Mouse (Mus musculus): ENCODE data around the gene Abcf3. TPM values are rescaled to one million over a fixed set of nuclear protein-coding genes. Genes with fewer than 3 reads are reported as not detected.

The Abcf3 gene
- polyA plus RNA-seq, 2 experiments, result 56.0 to 61.8 TPM

GRCm38 (mm10) chr16:20528779-20529178, 19.6 kb upstream of the Abcf3 start:
- no peak overlapping the region for H3K27ac ChIP-seq (replicated peaks; ENCODE audit: low read depth, low read length)
- WGBS, result 88% methylated on average over 5 of the region's 5 CpGs
- no peak overlapping the region for H3K4me2 ChIP-seq (replicated peaks; ENCODE audit: low read depth, low read length, severe bottlenecking)
- DNase-seq (ENCODE audit: low spot score), result no peak
- peaks cover 92% of the 10 kb centered on the region for H3K36me3 ChIP-seq (ENCODE audit: control insufficient read depth, insufficient read depth, low read length)
- H3K9me3 ChIP-seq (ENCODE audit: control insufficient read depth, low read length), result no peaks in the 10 kb centered on the region
- TF ChIP-seq POLR2A (IDR thresholded peaks at IDR 0.05; ENCODE audit: borderline replicate concordance, extremely low read depth, insufficient read depth, insufficient read length), result no peak
- H3K4me1 ChIP-seq (ENCODE audit: control insufficient read depth, insufficient read depth, low read length), result no peaks in the 10 kb centered on the region
- H3K9ac ChIP-seq (ENCODE audit: low read depth, low read length, severe bottlenecking), result no peak overlapping the region
- no peak for ATAC-seq (ENCODE audit: low FRiP score, low read depth)
- no peak overlapping the region for H3K4me3 ChIP-seq (replicated peaks; ENCODE audit: low read length)
- no peaks in the 10 kb centered on the region for H3K27me3 ChIP-seq (ENCODE audit: control insufficient read depth, insufficient read depth, low read length)

GRCm38 (mm10) chr16:20529375-20529774, 19.0 kb upstream of the Abcf3 start:
- H3K9me3 ChIP-seq (ENCODE audit: control insufficient read depth, low read length), result no peaks in the 10 kb centered on the region
- H3K36me3 ChIP-seq (ENCODE audit: control insufficient read depth, insufficient read depth, low read length), result peaks cover 86% of the 10 kb centered on the region

DNA sequence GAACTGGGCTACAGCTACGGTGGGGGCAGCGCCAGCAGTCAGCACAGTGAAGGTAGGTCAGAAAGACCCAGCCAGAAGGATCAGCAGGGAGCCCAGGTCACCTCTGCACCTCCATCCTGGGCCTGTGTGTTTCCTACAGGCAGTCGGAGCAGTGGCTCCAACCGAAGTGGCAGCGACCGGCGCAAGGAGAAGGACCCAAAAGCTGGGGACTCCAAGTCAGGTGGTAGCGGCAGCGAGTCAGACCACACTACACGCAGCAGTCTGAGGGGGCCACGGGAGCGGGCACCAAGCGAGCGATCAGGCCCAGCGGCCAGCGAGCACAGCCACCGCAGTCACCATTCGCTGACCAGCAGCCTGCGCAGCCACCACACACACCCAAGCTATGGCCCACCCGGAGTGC, 17.4 kb upstream of the Abcf3 start:
- Histone ChIP-seq H3K36me3 (ENCODE audit: control insufficient read depth, insufficient read depth, low read length) (peaks cover 72% of the 10 kb centered on the region), H3K27me3 (ENCODE audit: control insufficient read depth, insufficient read depth, low read length) (no peaks in the 10 kb centered on the region), H3K4me3 (replicated peaks; ENCODE audit: low read length) (no peak overlapping the region), H3K9ac (ENCODE audit: low read depth, low read length, severe bottlenecking) (no peak overlapping the region), H3K4me2 (replicated peaks; ENCODE audit: low read depth, low read length, severe bottlenecking) (no peak overlapping the region), H3K9me3 (ENCODE audit: control insufficient read depth, low read length) (no peaks in the 10 kb centered on the region), H3K27ac (replicated peaks; ENCODE audit: low read depth, low read length) (no peak overlapping the region), H3K4me1 (ENCODE audit: control insufficient read depth, insufficient read depth, low read length) (peaks cover under 1% of the 10 kb centered on the region; the same call in 1 of the 2 replicates)
- TF ChIP-seq POLR2A (IDR thresholded peaks at IDR 0.05; ENCODE audit: borderline replicate concordance, extremely low read depth, insufficient read depth, insufficient read length), result no peak
- WGBS, result 97% methylated on average over 20 of the region's 20 CpGs
- DNase-seq (ENCODE audit: low spot score), result no peak
- ATAC-seq (ENCODE audit: low FRiP score, low read depth), result no peak

More at GRCm38 (mm10) chr16:20529375-20529774, 19.0 kb upstream of the Abcf3 start:
- Histone ChIP-seq H3K4me1 (ENCODE audit: control insufficient read depth, insufficient read depth, low read length) (no peaks in the 10 kb centered on the region), H3K4me2 (replicated peaks; ENCODE audit: low read depth, low read length, severe bottlenecking) (no peak overlapping the region), H3K27me3 (ENCODE audit: control insufficient read depth, insufficient read depth, low read length) (no peaks in the 10 kb centered on the region), H3K9ac (ENCODE audit: low read depth, low read length, severe bottlenecking) (no peak overlapping the region), H3K4me3 (replicated peaks; ENCODE audit: low read length) (no peak overlapping the region), H3K27ac (replicated peaks; ENCODE audit: low read depth, low read length) (no peak overlapping the region)
- ATAC-seq (ENCODE audit: low FRiP score, low read depth) (no peak), DNase-seq (ENCODE audit: low spot score) (no peak)
- 92% methylated on average over 1 of the region's 1 CpGs for WGBS
- no peak for TF ChIP-seq POLR2A (IDR thresholded peaks at IDR 0.05; ENCODE audit: borderline replicate concordance, extremely low read depth, insufficient read depth, insufficient read length)

DNA sequence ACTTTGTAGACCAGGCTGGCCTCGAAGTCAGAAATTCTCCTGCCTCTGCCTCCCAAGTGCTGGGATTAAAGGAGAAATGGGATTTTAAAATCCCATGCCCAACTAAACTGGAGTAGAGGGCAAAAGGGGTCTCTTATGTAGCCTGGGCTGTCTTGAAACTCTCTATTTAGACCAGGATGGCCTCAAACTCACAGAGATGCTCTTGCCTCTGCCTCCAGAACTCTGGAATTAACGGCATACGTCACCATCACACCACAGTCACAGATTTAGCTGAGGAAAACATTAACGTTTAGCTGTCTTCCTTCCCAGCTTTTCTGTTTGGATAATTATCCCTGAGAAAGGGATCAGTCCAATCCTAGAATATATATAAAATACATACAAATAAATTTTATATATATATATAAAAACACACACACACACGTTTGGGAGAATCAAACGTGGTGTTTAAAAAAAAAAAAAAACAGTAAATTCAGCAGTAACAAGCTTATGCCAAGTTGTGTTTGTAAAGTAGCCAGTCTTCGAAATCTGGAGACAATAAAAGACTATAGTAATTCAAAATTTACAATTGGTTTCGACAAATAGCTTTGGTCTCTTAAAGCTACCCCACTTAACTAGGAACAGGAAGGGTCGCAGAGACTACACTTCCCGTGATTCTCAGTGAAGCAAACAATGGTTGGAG, 13.6 kb upstream of the Abcf3 start:
- DNase-seq (ENCODE audit: low spot score) (no peak), ATAC-seq (ENCODE audit: low FRiP score, low read depth) (no peak)
- Histone ChIP-seq H3K4me1 (ENCODE audit: control insufficient read depth, insufficient read depth, low read length) (peaks cover 19% of the 10 kb centered on the region), H3K9ac (ENCODE audit: low read depth, low read length, severe bottlenecking) (no peak overlapping the region), H3K9me3 (ENCODE audit: control insufficient read depth, low read length) (no peaks in the 10 kb centered on the region), H3K4me3 (replicated peaks; ENCODE audit: low read length) (peak overlapping the region; percentile 93), H3K27me3 (ENCODE audit: control insufficient read depth, insufficient read depth, low read length) (no peaks in the 10 kb centered on the region), H3K4me2 (replicated peaks; ENCODE audit: low read depth, low read length, severe bottlenecking) (no peak overlapping the region), H3K36me3 (ENCODE audit: control insufficient read depth, insufficient read depth, low read length) (peaks cover 53% of the 10 kb centered on the region), H3K27ac (replicated peaks; ENCODE audit: low read depth, low read length) (no peak overlapping the region)
- WGBS, result 41% methylated on average over 10 of the region's 10 CpGs
- no peak for TF ChIP-seq POLR2A (IDR thresholded peaks at IDR 0.05; ENCODE audit: borderline replicate concordance, extremely low read depth, insufficient read depth, insufficient read length)

- Histone ChIP-seq H3K4me2 (replicated peaks; ENCODE audit: low read depth, low read length, severe bottlenecking) (peak within 1 kb of the TSS; percentile 88), H3K27ac (replicated peaks; ENCODE audit: low read depth, low read length) (peak within 1 kb of the TSS; percentile 65), H3K27me3 (ENCODE audit: control insufficient read depth, insufficient read depth, low read length) (no peaks in the 10 kb centered on the region), H3K36me3 (ENCODE audit: control insufficient read depth, insufficient read depth, low read length) (peaks cover 53% of the 10 kb centered on the region), H3K4me3 (replicated peaks; ENCODE audit: low read length) (peak within 1 kb of the TSS; percentile 93), H3K9ac (ENCODE audit: low read depth, low read length, severe bottlenecking) (peak within 1 kb of the TSS; percentile 92), H3K9me3 (ENCODE audit: control insufficient read depth, low read length) (no peaks in the 10 kb centered on the region), H3K4me1 (ENCODE audit: control insufficient read depth, insufficient read depth, low read length) (peaks cover 19% of the 10 kb centered on the region)
- 0 out of 2 replicates have a peak, but pooled peaks have one; percentile 58 for TF ChIP-seq POLR2A (IDR thresholded peaks at IDR 0.05; ENCODE audit: borderline replicate concordance, extremely low read depth, insufficient read depth, insufficient read length)
- ATAC-seq (ENCODE audit: low FRiP score, low read depth) (peak; percentile 98), DNase-seq (ENCODE audit: low spot score) (peak; percentile 98)
- WGBS, result under 1% methylated on average over 50 of the region's 52 CpGs
Measured at GRCm38 (mm10) chr16:20535296-20536080, 12.9 kb upstream of the Abcf3 start, which contains the start of gene Ap2m1. TSS of gene Ap2m1 (plus strand) at chr16:20535478.

Measured in limb, embryonic 14.5 days (tissue).